Mouse (Mus musculus) monocyte, adult 2 months (primary cell): ENCODE measurements around the gene Itgbl1.
"Not testable (repeated sequence)": the region's sequence is repeated elsewhere in the genome, so short reads cannot be mapped to it uniquely, and the experiment has no call there.

Experiments
- DNase-seq, 2 experiments: peaks; one replicate each; pipeline ENCODE4 v3.0.0; 2022; ENCODE audit warnings: low spot score in 2 of 2, low read depth in 1 of 2

The Itgbl1 gene

GRCm38 (mm10) chr14:123659921-123660385 lies at the start of gene Itgbl1:
Itgbl1 (plus strand) TSS chr14:123659971.
- DNase-seq = no peak

- no peak for DNase-seq
These were observed 36.8 kb upstream of the Itgbl1 start for GRCm38 (mm10) chr14:123622969-123623368.

- DNase-seq = no peak
These were observed 33.1 kb upstream of the Itgbl1 start, which contains the start of gene Nalcn for GRCm38 (mm10) chr14:123626501-123627179. Nalcn (minus strand) TSS chr14:123627144.

- DNase-seq = no peak
These were observed 32.6 kb upstream of the Itgbl1 start for GRCm38 (mm10) chr14:123627180-123627562.

- DNase-seq = no peak
These were observed 1.3 kb downstream of the Itgbl1 start for GRCm38 (mm10) chr14:123661091-123661491.

- DNase-seq = no peak
These were observed 2.6 kb downstream of the Itgbl1 start for GRCm38 (mm10) chr14:123662386-123662785.

GRCm38 (mm10) chr14:123663206-123663605 lies 3.4 kb downstream of the Itgbl1 start:
- no peak for DNase-seq

- DNase-seq = no peak
These were observed 4.7 kb downstream of the Itgbl1 start for GRCm38 (mm10) chr14:123664451-123664850.

- not testable (repeated sequence) for DNase-seq
These were observed 11.3 kb downstream of the Itgbl1 start for GRCm38 (mm10) chr14:123671076-123671475.

- no peak for DNase-seq
These were observed 18.3 kb downstream of the Itgbl1 start for GRCm38 (mm10) chr14:123678091-123678490.

GRCm38 (mm10) chr14:123714751-123715150 lies 55.0 kb downstream of the Itgbl1 start:
- DNase-seq = no peak

- DNase-seq = no peak
These were observed 82.3 kb downstream of the Itgbl1 start for GRCm38 (mm10) chr14:123742055-123742454.

GRCm38 (mm10) chr14:123751017-123751416 lies 91.2 kb downstream of the Itgbl1 start:
- DNase-seq = no peak

GRCm38 (mm10) chr14:123759534-123759933 lies 99.8 kb downstream of the Itgbl1 start:
- DNase-seq = no peak

GRCm38 (mm10) chr14:123760079-123760478 lies 100.3 kb downstream of the Itgbl1 start:
- DNase-seq = no peak

GRCm38 (mm10) chr14:123801744-123802143 lies 142.0 kb downstream of the Itgbl1 start:
- no peak for DNase-seq

- no peak for DNase-seq
These were observed 177.9 kb downstream of the Itgbl1 start for GRCm38 (mm10) chr14:123837662-123838061.

- no peak for DNase-seq
These were observed 184.1 kb downstream of the Itgbl1 start for GRCm38 (mm10) chr14:123843675-123844425.

- no peak for DNase-seq
These were observed 204.8 kb downstream of the Itgbl1 start for GRCm38 (mm10) chr14:123864531-123864930.

GRCm38 (mm10) chr14:123865779-123866726 lies 206.3 kb downstream of the Itgbl1 start:
- no peak for DNase-seq

GRCm38 (mm10) chr14:123927903-123928302 lies 268.1 kb downstream of the Itgbl1 start:
- DNase-seq = no peak
